Mouse (Mus musculus) right cerebral cortex, adult 18-20 months (tissue): ENCODE data around the gene Pax5.

Source experiments
- DNase-seq: peaks from one replicate; pipeline ENCODE4 v3.0.0; 2022; ENCODE audit warnings: mixed read lengths

Gene Pax5

DNA sequence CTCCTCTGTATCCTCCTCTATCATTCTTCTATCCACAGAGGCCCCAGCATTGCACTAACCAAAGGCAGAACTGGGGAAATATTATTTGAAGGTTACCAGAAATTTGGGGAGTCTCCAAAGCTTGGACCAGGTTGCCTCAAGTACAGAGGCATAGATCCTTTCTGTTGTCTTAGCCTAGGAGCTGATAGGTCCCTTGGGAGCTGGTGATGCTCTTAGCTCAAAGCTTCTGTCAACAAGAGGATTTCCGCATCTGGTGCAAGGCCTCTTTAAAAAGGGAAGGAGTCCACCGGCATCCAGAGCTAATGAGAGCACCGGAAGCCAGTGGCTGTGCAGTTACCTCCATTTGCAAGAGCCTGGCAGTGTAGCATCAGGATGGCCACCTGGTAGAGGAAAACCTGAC is 5.1 kb downstream of the Pax5 start:
- DNase-seq: no peak

DNA sequence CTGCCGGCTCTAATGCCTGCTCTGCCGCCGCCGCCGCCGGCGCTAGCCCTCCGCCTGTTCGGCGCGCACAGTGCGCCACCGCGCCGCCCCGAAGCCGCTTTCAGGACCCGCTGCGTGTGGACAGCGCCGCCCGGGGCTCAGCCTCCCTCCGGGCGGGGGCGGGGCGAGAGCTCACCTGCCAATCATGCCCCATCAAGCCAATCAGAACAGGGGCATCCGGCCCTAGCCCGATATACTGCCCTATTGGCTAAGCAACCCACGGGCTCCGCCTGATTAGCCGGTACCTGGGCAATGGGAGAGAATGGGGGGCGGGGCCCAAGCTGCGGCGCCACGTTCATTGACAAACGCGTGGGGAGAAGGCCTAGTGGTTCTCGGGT is 5.9 kb downstream of the Pax5 start:
- peak; percentile 47 for DNase-seq

DNA sequence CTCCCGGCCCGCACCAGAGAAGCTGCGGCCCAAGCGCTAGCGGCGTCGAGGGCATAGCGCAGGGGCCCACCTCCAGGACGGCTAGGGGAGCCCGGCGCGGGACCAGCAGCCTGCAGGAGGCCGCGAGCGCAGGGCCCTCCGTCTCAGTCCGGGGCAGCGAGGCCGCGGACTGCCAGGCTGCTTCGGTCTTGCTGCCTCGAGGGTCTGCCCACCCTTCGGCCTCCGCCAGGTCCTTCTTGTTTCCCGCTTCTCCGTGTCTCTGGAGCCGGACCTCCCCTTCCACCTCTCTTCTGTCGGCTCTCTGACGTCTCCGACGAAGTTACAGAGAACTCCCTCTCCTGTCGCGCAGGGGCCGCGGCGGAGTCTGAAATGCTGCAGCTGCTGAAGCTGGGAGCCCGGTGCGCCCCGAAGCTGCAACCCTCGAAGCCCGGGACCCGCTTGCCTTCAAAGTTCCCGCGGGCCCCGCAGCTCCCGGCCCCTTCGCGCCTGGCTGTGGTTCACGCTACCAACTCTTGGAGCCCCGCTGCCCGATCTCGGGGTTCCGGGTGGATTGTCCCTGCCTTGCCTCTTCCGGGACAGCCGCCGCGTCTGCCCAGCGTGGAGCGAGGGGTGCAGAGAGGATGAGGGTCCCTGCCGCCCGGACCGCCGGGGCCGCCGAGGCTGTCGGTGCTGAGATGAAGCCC is 6.5 kb downstream of the Pax5 start:
- DNase-seq: no peak

DNA sequence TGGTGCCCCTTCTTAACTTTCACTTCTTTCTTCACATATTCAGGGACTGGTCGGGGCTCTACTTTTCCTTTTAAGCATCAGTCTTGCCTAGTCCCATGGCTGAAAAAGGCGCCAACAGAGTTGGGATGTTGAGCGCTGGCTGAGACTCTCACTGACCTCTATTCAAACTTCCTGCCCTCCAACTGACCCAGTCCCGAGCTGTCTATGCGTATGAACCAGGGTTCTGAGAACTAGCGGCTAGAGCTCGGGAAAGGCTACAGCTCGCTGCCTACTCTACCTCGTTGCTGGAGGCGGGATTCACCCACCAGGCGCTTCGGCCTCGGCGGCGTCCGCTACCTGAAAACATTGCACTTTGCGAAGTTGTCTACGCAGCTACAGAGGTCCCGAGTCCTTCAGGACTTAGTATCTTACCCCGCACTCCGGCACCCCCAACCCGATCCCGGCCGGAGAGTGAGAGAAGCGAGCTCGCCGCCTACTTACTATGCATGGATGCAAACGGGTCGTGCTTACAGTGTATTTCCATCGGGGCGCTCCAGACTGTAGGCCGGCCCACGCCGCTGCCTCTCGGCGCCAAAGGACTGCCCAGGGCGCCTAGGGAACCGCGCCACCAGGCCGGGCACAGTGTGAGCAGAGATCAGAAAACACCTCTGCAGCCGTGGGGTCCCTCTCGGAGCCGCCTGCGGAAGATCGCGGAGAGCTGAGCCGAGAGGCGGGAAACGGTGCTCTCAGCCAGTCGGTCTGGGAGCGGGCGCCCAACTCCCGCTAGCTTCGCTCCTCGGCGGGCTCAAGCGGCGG is 7.2 kb downstream of the Pax5 start:
- DNase-seq: no peak

DNA sequence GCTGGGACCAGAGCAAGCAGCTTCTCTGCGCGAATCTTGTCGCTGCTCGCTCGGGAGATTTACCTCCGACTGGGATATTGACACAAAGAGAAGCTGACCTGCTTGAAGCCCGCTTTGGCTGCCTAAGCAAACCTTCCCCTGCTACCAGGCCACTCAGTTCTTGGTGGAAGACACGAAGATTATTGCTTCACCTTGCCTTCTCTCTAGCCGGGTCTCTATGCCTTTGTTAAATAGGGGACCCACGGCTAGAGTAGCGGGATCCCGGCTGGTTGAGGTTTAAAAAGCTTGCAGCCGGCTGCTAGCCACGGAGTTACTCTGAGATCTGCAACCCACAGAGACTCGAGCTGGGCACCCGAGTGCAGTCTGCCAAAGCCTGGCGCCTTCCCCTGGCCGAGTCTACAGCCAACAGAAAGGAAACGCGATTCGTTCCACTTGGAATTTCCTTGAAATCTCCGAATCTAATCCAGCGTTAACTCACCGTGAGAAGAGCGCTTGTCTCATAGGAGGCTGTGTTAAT is 8.2 kb downstream of the Pax5 start:
- no peak for DNase-seq

DNA sequence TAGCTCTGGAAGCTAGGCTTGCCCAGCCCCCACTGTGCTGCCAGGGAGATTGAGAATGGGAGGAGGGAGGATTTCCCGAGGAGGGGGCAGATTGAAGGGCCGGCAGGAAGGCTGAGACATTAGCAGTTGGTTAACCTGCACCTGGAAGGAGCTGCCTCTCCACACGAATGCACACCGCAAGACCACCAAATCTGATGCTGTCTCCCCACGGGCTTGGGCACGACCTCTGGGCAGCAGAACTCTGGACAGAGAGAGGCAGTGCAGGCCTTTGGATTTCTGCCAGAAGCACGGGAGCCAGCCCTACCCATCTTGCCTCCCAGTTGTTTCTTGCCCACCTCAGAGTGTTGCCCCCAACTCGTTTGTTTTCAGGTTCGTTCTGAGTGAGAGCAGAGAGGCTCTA is 8.8 kb downstream of the Pax5 start:
- DNase-seq: no peak

DNA sequence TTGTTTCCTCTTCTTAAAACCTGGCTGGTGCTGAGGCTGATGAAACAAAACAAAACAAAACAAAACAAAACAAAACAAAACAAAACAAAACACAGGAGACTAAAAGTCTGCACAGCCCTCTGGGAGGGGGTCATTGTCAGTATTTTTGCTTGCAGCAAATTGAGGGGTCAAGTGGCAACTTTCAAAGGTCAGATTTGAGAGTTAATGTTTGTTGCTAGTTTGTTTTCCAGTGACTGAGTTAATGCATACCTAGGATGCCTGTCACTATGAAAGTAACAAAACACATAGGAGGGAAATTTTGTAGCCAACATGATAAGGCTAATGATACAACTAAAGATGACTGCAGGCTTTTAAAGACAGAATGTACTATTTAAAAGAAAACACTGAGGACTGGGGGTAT is 13.6 kb downstream of the Pax5 start:
- no peak for DNase-seq

DNA sequence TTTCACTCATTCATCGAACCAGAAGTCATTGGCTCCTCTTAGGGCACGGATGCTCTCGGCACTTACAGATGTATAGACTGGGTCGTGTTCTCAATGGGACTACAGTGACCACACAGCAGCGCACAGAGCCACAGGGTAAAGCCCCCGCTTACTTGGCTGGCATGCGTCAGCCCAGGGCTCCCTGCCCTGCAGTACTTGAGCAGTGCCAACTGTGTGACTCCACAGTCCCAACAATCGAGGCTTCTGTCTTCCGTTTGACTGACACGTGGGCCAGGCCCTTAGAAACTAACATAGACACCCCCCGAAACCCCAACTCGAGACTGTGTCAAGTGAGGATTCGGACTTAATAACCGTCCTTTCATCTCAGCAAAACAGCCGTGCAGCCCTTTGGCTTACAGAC is 15.9 kb downstream of the Pax5 start:
- no peak for DNase-seq

DNA sequence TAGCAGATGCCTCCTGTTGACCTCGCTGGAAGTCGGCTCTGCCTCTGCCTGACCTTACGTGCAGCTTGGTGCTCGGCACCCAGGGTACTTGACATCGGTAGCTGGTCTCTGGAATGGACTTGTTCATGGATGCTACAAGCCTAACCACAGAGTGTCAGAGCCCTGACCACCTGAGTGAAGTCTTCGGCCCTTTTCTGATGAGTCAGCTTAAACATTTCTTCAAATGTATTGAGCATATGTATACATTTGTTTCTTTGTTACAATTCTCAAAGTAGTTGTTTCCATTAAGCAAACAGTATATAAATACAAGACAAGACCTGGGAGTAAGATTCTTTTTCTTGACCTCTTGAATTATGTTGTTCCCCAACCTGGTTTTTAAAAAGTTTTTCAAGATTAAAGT is 24.7 kb downstream of the Pax5 start:
- no peak for DNase-seq

DNA sequence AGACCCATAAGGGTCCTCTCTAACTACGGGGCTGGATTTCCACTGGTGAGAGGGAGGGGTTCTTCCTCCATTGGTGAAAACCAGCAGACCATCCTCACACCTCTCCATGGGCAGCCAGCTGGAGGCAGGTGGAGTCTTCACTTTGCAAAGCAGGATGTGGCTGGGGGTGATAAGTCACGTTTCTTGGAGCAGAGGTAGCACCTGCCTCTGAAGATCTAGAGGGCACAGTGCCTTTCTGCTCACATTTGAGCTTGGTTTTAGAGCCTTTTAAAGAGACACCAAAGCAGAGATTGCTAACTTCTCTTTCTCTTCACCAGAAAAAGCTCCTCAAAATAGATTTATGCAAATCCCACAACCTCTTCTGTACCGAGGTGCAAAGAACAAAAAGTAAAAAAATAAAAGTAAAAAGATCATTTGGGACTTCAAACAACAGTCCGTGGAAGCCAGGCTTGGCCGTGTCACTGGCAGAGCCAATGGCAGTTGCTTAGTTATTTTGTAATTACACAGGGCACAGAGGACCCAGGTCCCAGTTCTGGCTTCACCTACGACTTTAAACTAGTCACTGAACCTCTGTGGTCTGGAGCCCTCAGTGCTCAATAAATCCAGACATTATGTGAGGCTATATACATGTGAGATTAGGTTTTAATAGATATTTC is 29.9 kb downstream of the Pax5 start:
- no peak for DNase-seq

DNA sequence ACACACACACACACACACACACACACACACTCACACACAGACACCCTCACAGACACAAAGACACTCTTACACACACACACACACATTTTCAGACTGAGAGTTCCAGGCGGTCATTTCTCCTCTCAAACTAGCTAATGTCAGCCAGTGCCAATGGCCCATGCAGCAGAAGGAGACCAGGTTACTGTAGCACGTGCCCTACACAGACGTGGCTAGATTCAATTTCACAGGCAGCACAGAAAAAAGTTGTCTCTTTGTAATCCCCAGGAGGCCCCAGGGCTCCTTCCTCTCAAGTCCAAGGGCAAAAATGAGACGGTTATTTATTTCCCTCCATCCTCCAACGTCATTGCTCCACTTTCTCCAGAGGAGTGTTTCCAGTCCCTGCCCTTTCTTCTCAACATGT is 31.6 kb downstream of the Pax5 start:
- no peak for DNase-seq

DNA sequence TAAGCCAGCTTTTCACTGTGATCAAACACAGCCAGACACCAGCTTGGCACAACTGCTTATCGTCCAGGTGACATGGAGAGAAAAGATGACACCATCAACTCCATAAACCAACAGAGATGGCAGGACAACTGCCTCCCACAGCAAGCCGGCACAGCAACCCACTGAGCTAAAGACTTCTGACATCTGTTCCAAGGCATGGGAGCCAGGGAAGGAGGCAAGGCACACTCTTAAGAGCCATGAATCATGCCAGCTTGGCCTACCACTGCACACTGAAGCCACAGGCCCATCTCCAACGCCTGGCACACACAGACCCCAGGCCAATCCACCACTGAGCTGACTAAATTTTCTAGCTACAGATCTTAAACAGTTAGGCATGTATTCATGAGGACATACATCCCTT is 32.3 kb downstream of the Pax5 start:
- DNase-seq: no peak

DNA sequence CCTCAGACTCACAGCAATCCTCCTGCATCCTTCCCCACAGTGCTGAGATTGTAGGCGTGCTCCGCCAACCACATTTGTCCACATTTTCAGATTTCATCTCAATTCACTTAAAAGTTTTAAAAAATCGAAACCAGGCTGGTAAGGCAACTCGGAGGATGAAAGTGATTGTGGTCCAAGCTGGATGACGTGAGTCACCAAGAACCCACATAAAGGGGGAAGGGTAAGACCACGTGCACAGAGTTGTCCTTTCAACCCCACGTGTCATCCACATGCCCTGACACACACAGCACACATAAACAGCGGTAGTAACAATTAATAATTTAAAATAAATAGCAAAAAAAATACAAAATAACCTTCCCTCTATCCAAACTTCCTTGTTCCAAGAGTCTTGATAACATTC is 35.3 kb downstream of the Pax5 start:
- no peak for DNase-seq

DNA sequence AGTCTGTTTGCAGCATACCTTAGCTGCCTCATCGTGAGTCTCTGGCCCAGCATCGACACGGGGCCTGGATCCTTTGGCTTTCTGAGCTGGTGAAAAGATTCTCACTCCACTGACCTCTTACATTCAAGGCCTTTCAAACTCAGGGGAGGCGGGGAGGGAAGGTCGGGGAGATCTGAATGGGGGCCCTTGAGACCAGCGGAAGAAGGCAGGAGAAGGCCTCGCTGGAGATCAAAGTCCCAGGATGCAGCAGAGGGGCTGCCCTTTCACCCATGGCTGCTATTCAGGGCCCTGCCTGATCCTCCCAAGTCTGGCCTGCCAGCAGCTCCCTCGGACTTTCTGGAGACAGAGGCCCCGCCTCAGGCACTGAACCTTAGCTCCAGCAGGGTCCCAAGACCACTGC is 36.6 kb downstream of the Pax5 start:
- no peak for DNase-seq

DNA sequence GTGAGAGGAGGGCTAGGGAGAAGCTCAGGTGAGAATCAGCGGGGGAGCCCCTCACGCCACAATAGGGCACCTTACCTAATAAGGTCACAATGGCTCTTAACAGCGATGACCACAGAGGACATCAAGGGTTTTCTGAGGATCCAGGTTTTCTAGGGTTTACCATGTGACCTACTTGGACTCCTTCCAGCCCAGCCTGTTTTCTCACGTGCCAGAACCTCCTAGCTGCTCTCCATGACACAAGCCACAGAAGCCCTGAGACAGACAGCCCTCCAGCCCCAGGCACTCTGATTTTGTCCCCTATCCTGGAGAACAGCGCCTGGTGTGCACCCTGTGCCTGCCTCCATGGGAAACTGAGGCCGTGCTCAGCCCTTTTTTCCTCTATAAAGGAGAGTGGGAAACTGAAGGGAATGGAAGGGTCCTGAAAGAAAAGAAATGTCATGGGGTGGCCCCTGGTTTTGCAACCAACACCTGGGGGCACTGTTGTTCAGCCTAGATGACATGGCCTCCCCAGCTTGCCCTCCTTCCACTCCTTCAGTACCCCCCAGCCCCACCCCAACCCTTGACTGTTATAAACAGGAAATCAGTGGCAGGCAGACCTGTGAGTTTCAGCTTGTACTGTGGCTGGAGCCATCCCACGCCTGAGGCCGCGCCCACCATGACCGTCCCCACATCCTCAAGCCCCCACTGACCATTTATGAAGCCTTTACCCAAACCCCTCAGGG is 37.9 kb downstream of the Pax5 start:
- DNase-seq: no peak

DNA sequence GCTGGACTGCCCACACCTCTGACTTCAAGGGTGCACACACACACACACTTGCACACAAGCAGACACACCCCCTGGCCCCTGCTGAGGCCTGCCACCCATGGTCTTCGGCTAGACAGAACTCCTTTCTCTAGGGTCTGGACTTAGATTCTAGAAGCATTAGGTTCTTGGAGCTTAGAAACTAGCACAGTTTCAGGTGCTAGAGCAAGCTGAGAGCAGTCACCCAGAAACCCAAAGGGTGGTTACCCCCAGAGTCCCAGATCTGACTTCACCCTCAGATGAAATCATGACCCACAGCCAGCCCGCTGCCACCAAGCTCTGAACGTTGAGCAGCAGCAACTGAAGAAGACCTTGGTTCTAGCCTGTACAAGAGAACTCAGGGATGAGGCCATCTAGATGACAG is 38.8 kb downstream of the Pax5 start:
- DNase-seq: no peak

DNA sequence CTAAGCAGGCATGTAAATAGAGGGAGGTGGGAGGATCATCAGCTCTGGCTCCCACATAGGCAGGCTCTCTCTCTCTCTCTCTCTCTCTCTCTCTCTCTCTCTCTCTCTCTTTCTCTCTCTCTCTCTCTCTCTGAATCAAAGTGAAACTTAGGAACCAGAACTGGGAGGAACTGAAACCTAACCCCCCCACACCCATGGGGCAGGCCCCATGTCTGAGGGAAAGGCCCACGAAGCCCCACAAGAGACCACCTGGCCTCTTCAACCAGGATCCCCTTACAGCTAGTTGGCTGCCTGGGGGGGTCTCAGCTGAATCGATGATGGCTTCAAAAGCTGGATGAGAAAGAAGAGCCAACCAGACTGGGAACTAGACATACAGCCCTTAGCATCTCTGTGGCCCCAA is 39.3 kb downstream of the Pax5 start:
- no peak for DNase-seq

DNA sequence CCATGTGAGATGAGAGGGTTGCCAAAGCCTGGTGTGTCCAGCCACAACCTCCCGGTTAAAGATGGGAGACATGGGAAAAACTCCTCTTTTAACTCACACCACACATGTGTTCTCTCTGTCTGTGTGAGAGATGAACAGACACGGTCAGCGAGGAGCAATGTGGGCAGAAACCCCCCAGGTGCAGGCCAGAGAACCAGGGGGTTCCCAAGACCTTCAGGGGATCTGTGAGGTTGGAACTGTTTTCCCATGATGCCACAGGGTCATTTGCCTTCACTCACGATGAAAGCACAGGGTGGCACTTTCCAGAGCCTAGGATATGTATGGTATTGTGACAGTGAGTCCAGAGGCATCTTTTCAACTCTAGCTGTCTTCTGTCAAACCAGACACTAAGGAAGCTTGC is 39.9 kb downstream of the Pax5 start:
- DNase-seq: no peak

DNA sequence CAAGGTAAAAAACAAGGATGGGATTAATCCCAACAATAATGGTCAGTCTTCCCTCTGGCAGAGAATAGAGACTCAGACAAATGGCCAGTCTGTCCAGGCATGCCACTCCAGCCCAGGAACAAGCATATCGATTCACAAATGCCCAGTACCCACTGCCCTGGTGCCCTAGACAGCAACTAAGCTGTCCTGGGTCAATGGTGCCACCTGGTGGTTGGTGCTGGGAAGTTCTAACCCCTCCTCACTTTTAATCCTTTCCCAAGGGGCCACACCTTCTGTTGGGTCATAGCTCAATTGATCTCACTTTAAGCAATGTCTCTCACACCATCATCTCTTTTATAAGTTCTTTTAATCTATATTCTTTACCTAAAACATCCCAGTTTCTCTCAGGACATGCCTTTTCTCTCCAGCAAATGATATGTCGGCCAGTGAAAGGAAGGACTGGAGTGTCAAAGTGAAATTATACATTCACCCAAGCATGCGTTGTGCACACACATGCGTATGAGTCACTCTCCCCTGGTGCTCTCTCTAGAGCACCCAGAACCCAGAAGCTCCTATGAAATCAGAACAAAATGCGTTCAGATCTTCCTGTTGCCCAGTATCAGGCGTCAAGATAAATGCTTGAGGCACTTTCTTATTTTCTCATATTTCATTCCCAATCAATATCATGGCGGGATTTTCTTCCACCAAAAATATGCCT is 40.7 kb downstream of the Pax5 start:
- no peak for DNase-seq

DNA sequence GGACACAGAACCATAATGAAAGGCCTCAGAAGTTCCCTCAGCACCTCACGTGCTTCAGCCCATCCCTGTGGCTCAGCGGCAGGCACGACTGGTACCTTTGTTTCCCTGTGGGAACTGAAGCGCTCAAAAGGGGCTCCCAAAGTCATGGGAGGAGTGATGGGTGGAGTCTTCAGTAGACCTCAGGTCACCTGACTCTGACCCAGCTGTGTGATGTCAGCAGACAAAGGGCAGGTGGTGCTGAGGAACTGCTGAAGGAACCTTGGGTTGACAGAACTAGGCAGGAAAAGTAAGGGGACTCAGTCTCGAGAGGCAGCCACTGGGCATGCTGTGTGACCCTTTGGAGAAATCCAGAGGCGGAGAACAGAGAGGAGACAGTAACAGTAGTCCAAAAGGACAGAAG is 41.7 kb downstream of the Pax5 start:
- DNase-seq: no peak

DNA sequence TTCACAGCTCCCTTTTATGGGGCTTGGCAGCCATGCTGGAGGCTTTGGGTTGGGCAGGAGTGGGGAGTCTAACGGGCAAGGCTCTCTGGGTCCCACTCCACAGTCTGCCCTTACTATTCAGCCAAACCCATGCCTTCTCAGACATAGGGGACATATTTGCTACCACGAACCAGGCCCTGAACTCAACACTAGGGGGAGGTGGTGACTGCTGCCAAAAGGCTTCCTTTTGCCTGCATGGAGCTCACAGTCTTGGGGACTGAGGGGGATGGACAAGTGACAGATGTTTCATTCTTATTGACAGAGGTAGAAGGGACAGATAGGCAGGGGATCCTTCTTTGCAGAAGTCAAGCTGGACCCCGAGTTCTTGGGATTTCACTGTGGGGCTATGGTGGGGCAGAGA is 42.1 kb downstream of the Pax5 start:
- DNase-seq: no peak

DNA sequence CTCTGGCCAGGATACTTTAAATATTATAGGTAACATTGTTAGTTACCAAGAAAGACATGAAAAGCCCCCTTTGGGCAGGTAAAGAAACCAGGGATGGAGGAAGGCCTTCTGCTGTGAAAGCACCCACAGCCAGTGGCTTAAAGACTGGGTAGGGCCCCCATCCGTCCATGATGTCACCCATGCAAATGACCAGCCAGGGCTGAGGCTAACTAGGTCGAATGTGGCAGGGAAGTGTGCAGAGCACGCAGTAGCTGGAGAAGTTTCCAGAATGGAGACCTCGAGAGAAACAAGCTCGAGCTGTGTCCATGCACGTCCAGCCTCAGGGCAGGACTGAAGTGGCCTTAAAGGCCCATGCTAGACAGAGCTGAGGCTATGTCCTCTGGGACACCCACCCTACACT is 42.9 kb downstream of the Pax5 start:
- DNase-seq: no peak

DNA sequence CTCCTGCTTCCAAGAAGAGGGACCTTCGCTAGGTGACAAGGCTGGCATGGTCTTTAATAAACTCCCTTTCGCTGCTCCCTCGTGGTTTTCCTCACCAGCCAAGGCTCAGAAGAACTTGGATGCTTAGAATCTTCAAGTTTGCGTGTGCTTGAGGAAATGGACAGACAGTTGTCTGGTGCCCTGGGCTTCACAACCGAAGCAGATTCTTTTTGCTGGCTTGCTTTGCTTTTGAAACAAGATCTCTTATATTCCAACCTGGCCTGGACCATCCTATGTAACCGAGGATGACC is 45.6 kb downstream of the Pax5 start:
- no peak for DNase-seq
